Mouse (Mus musculus) heart, postnatal 0 days (tissue): ENCODE results near the gene Efcab10. TPM values are rescaled to one million over a fixed set of nuclear protein-coding genes. Genes with fewer than 3 reads are reported as not detected.

Experiments used
- ATAC-seq: fragments of 200-750 bp; cut with Nextera tagmentation; 2 replicates; pipeline ENCODE4 v1.8.0; 2017; ENCODE audit warnings: low read depth, moderate number of reproducible peaks, moderate library complexity; ENCODE audit not compliant: insufficient read depth
- DNase-seq: peaks from one replicate; pipeline ENCODE4 v3.0.0-alpha.2; 2016; ENCODE audit warnings: low spot score
- H3K27ac ChIP-seq: fragments of 300-500 bp; sonication (generic); 2 replicates; pipeline ENCODE4 v1.5.1; 2014; ENCODE audit warnings: low read depth, mild to moderate bottlenecking
- H3K27me3 ChIP-seq: fragments of 300-500 bp; sonication (generic); 2 replicates; pipeline ENCODE4 v1.6.1; 2014; ENCODE audit warnings: low read length, mixed read lengths; ENCODE audit not compliant: control insufficient read depth, insufficient read depth
- H3K36me3 ChIP-seq: fragments of 300-500 bp; sonication (generic); replicated peaks from 2 replicates; pipeline ENCODE4 v1.6.1; 2014; ENCODE audit warnings: low read length, mixed read lengths; ENCODE audit not compliant: control insufficient read depth, insufficient read depth
- H3K4me1 ChIP-seq: fragments of 300-500 bp; sonication (generic); 2 replicates; pipeline ENCODE4 v1.6.1; 2014; ENCODE audit warnings: antibody characterized with exemption; ENCODE audit not compliant: control insufficient read depth, insufficient read depth
- H3K4me2 ChIP-seq: fragments of 300-500 bp; sonication (generic); 2 replicates; pipeline ENCODE4 v1.6.1; 2014; ENCODE audit warnings: low read depth, mild to moderate bottlenecking, low read length, moderate library complexity
- H3K4me3 ChIP-seq: fragments of 300-500 bp; sonication (generic); 2 replicates; pipeline ENCODE4 v1.5.1; 2014; ENCODE audit warnings: low read depth, low read length
- H3K9ac ChIP-seq: fragments of 300-500 bp; sonication (generic); replicated peaks from 2 replicates; pipeline ENCODE4 v1.6.1; 2014; ENCODE audit warnings: low read depth, low read length, mixed read lengths
- H3K9me3 ChIP-seq: fragments of 300-500 bp; sonication (generic); replicated peaks from 2 replicates; pipeline ENCODE4 v1.6.1; 2016; ENCODE audit warnings: low read length; ENCODE audit not compliant: control insufficient read depth
- CTCF ChIP-seq: IDR thresholded peaks from 2 replicates; pipeline ENCODE4 v1.5.1; 2016; ENCODE audit warnings: antibody characterized with exemption, control low read depth, low read depth
- EP300 ChIP-seq: IDR thresholded peaks from 2 replicates; pipeline ENCODE4 v1.6.1; 2016; ENCODE audit warnings: antibody characterized with exemption, low read depth
- WGBS: fragments of 180-500 bp; shearing (Covaris S2); extraction: QIAGEN DNeasy Blood & Tissue Kit; methylation state at CpG from one replicate; pipeline ENCODE4 v1.1.7; 2014; 5-methylcytosine and 5-hydroxymethylcytosine counted together
- polyA plus RNA-seq: library from polyadenylated mRNA; unstranded; fragments of >200 nt; fragmentation: Nextera tagmentation; extraction: Ambion mirVana; gene quantifications from 2 replicates; pipeline ENCODE4 v1.2.1, GENCODE M21; 2015
- total RNA-seq: library from RNA; depleted of rRNA; stranded (reverse); fragments of >200 nt; gene quantifications from 2 replicates; pipeline ENCODE4 v1.2.3, GENCODE M21; 2014; ENCODE audit warnings: low replicate concordance

The Efcab10 gene
- total and polyA plus RNA-seq, 2 experiments from 2014 or later: not detected

GRCm38 (mm10) chr12:33379624-33380445, 14.8 kb upstream of the Efcab10 start:
- H3K9me3 ChIP-seq: no peaks in the 10 kb centered on the region

GRCm38 (mm10) chr12:33388842-33389241, 5.8 kb upstream of the Efcab10 start:
- H3K9me3 ChIP-seq: no peaks in the 10 kb centered on the region
- no peak overlapping the region for H3K4me2 ChIP-seq
- DNase-seq (peak; percentile 74), ATAC-seq (peak; percentile 73; the same call in 1 of the 2 replicates)
- no peak overlapping the region for H3K4me3 ChIP-seq
- no peaks in the 10 kb centered on the region for H3K27me3 ChIP-seq
- WGBS: 10% methylated on average over 5 of the region's 5 CpGs
- no peak overlapping the region for H3K9ac ChIP-seq
- no peaks in the 10 kb centered on the region for H3K4me1 ChIP-seq
- no peak overlapping the region for H3K27ac ChIP-seq
- TF ChIP-seq CTCF (peak; percentile 91), EP300 (no peak)
- H3K36me3 ChIP-seq: no peaks in the 10 kb centered on the region

More at GRCm38 (mm10) chr12:33379624-33380445, 14.8 kb upstream of the Efcab10 start:
- Histone ChIP-seq H3K27me3 (no peaks in the 10 kb centered on the region), H3K4me2 (peak overlapping the region; percentile 51), H3K4me1 (no peaks in the 10 kb centered on the region), H3K36me3 (no peaks in the 10 kb centered on the region), H3K9ac (no peak overlapping the region), H3K4me3 (peak overlapping the region; percentile 28), H3K27ac (no peak overlapping the region)
- TF ChIP-seq CTCF (peak; percentile 62), EP300 (no peak)
- peak; percentile 75 for DNase-seq
- ATAC-seq: peak; percentile 84
- 17% methylated on average over 22 of the region's 22 CpGs for WGBS

- H3K4me2 ChIP-seq: no peak overlapping the region
- H3K4me3 ChIP-seq: no peak overlapping the region
- H3K9me3 ChIP-seq: no peaks in the 10 kb centered on the region
- no peaks in the 10 kb centered on the region for H3K36me3 ChIP-seq
- no peak for ATAC-seq
- DNase-seq: no peak
- H3K4me1 ChIP-seq: 0 out of 2 replicates have a peak, but pooled peaks cover 4% of the 10 kb centered on the region
- WGBS: 36% methylated on average over 2 of the region's 2 CpGs
- H3K27ac ChIP-seq: no peak overlapping the region
- TF ChIP-seq EP300 (no peak), CTCF (no peak)
- no peak overlapping the region for H3K9ac ChIP-seq
- peaks cover 3% of the 10 kb centered on the region; the same call in 1 of the 2 replicates for H3K27me3 ChIP-seq
Measured at GRCm38 (mm10) chr12:33390844-33391560, 3.7 kb upstream of the Efcab10 start.

GRCm38 (mm10) chr12:33403265-33403693, 8.6 kb downstream of the Efcab10 start:
- H3K27me3 ChIP-seq: no peaks in the 10 kb centered on the region
- H3K4me1 ChIP-seq: no peaks in the 10 kb centered on the region
- H3K27ac ChIP-seq: no peak overlapping the region
- no peak overlapping the region for H3K9ac ChIP-seq
- ATAC-seq (no peak), DNase-seq (no peak)
- 42% methylated on average over 7 of the region's 7 CpGs for WGBS
- H3K9me3 ChIP-seq: no peaks in the 10 kb centered on the region
- H3K4me2 ChIP-seq: no peak overlapping the region
- no peaks in the 10 kb centered on the region for H3K36me3 ChIP-seq
- H3K4me3 ChIP-seq: no peak overlapping the region
- no peak for TF ChIP-seq CTCF
- TF ChIP-seq EP300: no peak

GRCm38 (mm10) chr12:33404996-33405395, 10.3 kb downstream of the Efcab10 start:
- H3K4me1 ChIP-seq: no peaks in the 10 kb centered on the region
- H3K9me3 ChIP-seq: no peaks in the 10 kb centered on the region
- WGBS: 46% methylated on average over 5 of the region's 5 CpGs
- no peak for DNase-seq
- ATAC-seq: no peak
- TF ChIP-seq CTCF (no peak), EP300 (no peak)
- no peak overlapping the region for H3K4me3 ChIP-seq
- H3K27me3 ChIP-seq: no peaks in the 10 kb centered on the region
- no peak overlapping the region for H3K9ac ChIP-seq
- no peak overlapping the region for H3K27ac ChIP-seq
- no peak overlapping the region for H3K4me2 ChIP-seq
- H3K36me3 ChIP-seq: no peaks in the 10 kb centered on the region
